Mouse (Mus musculus) thymus, postnatal 4 days (tissue): ENCODE measurements around the gene Col26a1.

Experiments
- DNase-seq: peaks from one replicate; pipeline ENCODE4 v3.0.0; 2021

Col26a1 gene

DNA sequence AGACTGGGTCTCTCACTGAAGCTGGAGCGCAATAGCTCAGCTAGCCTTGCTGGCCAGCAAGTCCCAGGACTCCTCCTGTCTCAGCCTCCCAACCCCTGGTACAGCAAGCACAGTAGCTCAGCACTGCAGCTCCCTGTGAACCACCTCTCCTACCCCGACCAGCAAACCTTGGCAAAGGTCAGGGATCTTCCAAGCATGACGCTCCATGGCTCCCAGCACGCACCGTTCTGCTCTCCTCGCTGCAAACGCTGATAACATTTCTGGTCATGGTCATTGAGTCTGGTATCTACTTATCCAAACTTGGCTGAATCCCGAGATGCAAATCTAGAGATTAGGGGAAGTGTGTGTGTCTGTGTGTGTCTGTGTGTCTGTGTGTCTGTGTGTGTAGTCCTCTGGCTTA is 2.9 kb downstream of the Col26a1 start:
- no peak for DNase-seq

DNA sequence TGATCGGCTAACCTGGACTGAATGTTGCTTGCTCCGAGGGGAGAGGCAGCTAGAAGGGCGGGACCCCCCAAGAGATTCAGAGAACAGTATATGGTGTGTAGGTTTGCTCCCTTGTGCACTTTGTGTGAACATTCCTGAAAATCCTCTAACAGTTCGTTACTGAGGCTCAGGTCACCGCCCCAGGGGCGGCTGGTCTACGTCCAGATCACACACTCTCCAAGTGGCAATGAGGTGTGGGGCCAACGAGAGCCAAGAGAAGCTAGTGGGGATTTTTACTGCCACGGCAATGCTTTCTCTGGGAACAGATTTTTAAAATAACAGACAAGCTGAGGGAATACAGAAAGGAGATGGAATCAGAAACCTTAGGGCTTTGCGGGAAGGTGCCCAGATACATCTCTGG is 8.7 kb downstream of the Col26a1 start:
- DNase-seq, result no peak

DNA sequence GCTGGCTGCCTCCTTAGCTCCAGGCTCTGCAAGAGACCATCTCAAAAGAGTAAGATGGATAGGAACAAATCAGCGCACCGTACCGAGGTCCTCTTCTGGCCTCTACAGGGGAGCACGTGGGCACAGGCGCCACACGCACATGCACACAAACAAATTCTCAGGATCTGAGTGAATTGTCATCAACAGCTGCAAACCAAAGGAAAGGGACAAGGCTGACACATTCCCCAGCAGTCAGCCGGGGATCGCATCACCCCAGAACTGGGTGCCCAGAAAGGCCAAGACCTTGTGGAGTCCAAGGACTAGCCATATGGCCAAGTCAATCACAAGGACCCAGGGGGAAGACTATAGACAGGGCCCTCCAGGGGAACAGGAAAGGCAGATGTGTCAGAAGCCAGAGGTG is 10.6 kb downstream of the Col26a1 start:
- no peak for DNase-seq

DNA sequence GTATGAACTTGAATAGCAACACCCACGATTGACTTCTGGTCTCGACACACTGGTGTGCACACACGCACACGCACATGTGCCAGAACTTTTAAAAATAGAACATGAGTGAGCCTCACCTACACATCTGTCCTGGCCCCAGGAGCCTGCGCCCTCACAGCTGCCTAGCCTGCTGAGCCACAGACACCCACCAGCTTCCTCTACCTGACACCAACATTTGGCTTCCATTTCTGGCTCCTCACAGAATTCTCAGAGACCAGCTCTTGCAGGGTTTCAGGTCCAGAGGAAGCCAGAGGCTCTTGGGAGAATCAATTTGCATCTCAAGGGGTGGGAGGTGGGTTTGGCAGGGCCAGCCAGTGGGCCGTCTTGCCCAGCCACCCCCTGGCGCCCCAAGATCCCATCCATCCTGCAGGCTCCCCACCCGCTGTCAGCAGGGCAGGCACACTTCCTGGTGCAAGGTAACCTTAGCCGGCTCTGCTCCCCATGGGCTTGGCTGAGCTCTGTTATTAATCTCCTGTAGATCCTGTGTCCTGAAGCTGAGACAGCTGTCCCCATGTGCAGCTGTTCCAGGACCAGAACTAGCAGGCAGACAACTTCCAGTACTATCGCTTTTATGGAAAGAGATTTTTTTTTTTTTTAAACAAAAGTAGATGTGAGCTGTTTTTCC is 13.4 kb downstream of the Col26a1 start:
- DNase-seq, result peak; percentile 66

DNA sequence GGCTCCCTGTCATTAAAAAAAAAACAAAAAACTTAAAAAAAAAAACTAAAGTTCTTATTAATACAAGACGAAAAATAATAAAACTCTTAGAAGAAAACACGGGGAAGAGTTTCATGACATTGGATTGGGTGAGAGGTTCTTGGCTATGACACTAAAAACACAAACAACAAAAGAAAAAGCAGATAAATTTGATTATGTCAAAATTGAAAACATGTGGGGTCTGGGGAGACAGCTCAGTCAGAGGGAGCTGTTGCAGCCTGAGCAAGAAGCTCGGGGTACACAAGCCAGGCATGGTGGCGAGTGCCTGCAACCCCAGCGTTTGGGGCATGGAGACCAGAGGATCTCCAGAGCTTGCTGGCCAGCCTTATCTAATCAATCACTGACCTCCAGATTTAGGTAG is 15.3 kb downstream of the Col26a1 start:
- DNase-seq, result no peak

DNA sequence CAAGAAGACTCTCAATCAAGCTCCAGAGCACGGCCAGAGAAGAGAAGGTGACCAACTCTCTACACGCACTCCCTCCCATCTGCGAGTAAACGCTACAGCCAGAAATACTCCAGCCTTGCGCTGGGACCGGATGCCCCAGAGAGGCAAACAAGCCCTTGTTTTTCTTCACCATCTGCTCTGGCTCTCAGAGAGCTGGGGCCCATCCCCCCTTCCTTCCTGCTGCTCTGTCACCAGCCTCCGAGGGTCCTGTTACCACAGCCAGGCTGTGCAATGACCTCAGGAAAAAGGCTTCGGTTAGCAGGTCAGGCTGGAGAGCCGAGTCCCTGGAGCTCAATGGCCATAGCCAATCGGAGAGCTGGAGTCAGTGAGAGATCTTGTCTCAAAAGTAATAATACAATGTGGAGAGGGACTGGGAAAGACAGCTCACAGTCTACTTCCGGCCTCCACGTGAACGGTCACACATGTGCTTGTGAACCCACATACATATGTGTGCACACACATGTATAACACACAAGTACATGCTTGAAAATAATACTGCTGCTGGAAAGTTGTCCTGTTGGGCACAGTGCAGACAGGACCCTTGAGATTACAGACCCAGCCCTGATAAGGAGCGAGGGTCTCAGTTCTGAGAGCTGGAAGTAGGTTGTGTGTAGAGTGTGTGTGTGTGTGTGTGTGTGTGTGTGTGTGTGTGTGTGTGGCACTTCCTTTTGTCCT is 18.9 kb downstream of the Col26a1 start:
- peak; percentile 92 for DNase-seq

DNA sequence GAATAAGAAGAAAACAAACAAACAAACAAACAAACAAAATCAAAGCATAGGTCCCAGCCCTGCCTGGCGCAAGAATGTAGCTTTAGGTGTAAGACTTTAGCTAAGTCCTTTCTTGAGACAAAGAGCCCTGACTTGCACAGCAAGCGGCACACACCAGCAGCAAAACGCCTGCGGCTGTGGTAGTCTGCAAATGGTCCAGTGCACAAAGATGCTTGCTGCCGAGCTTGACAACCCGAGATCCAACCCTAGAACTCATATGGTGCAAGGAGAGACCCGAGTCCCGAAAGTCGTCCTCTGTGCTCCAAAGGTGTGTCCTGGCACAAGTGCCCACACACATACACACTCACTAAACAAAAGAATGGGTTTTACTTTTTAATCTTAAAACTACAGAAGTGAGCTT is 19.7 kb downstream of the Col26a1 start:
- DNase-seq, result peak; percentile 40

DNA sequence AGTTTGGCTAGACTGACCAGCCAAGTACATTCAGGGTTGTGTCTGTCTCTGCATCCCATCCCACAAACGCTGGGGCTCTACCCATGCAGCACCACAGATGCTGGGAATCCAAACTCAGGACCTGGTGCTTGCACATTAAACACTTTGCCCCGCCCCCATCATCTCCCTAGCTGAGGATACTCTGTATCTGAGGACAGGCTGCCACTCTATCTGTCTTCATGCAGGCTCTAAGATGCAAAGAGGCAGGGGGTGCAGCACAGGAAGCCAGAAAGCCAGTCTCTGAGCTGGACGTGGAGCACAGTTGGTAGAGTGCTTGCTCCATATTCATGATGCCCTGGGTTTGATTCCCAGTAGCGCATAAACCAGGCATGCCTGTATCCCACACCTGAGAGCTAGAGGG is 20.2 kb downstream of the Col26a1 start:
- DNase-seq, result peak; percentile 65

DNA sequence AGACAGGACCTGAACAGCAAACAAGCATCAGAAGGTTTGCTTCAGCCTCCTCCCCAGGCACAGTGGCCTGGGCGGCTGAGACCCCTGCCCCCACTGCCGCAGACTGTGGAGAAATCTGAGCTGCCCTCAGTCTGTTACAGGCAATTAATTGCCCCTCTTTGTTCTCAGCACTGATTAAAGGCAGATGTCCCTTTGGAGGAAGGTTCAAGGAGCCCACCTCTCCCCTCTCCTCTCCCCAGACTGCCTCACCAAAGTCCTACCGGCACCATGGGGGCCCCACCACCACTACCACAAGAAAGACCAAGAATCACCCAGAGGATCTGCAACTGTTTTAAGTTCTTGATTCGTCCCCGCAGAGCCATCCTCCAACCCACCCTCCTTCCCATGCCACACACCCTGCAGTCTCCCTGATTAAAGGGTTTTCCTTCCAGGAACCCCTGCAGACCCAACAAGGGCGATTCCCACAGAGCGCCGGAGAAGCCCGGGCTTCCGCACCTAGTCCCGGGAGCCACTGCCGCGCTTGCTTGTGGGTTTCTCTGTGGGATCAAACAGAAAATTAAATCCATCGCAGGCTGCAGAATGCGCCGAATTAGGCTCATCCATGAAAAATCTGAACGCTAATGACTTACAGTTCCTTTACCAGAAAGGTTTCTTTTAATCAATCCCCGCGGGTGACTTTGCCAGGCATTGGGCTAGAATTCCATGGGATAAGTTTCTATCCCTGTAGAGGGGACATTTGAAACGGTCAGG is 21.6 kb downstream of the Col26a1 start:
- DNase-seq, result no peak

DNA sequence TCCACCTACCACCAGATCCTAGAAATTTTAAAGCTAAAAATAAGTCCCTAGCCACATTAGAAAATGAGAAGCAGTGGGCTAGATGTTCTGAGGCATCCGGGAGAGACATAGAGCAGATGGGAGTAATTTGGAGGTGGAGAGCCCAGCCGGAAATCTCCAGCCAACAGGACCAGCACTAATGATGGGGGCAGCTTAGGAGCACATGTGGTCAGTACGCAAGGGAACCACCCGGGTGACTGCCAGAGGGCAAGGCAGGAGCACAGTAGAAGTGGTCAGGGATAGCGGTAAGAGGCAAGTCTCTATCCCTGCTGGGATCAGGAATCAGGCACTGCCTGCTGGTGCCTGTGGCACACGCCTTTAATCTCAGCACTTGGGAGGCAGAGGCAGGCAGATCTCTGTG is 32.3 kb downstream of the Col26a1 start:
- DNase-seq, result no peak

DNA sequence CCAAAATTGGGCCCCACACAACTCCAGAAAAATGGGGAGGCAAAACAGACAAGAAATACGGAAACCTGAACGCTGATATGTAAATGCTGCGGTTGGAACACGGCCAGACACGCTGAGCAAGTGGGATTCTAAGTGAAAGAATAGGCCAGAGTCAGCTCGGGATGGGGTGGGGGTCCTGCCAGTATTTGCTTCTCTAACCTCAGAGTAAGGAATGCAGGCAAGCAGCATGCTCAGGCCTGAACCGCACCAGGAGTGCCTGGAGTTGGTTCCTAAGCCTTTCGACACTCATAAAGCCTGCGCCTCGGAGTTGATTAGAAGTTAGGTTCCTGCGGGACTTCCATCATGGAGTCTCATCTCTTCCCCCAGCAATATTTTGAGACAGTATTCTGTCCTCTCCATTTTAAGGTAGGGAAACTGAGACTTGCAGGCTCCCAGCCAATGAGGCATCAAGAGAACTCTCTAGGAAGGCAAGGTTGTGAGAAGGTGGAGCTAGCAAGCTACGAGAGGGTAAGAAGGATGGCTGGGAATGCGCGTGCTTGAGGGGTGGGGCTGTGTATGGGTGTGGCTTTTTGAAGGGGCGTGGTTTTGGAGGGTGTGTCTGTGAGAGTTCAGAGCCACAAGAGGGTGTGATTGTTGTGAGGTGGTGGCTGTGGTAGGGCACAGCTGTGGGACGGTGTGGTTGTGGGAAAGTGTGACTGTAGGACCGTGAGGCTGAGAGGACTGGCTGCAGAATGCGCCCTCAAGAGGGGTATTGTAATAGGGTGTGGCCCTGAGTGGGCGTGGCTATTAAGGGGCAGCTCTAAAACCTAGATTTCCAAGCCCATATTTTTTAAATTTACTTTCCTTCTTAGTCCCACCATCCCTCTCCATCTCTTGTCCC is 36.4 kb downstream of the Col26a1 start:
- DNase-seq, result no peak

DNA sequence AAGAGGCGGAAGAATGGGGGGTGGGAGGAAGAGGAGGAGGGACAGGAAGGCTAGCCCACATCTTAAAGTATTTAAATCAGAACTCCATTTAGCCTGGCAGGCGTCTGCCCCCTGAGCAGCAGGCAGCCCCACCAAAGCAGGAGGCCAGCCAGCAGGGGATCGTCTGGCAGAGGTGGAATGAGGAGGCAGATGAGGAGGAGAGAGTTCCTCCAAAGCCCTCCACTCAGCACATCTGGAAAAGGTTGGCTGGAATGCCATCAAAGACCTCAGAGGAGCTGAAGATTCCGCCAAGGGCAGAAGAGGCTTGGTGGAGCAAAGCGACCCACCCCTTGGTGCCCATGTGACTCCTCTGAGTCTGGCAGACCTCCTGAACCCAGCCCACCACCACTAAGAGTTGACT is 39.1 kb downstream of the Col26a1 start:
- no peak for DNase-seq

DNA sequence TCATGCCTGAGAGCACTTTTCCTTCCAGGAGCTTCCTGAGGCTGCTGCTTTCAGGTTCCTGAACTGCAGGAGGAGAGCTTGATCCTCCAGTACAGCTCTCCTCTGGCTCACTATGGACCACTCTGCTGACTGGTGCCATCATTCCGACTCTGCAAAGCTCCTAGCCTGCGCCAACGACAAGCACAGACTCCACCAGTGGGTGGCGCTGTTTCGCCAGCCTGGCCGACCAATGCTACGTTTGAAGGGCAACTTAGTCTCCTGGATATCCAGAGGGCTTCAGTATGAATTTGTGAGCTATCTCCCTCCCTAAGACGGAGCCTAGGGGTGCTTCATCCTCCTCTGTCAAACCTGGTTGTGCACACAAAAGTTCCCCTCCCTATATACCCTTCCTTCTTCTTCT is 43.0 kb downstream of the Col26a1 start:
- peak; percentile 92 for DNase-seq

DNA sequence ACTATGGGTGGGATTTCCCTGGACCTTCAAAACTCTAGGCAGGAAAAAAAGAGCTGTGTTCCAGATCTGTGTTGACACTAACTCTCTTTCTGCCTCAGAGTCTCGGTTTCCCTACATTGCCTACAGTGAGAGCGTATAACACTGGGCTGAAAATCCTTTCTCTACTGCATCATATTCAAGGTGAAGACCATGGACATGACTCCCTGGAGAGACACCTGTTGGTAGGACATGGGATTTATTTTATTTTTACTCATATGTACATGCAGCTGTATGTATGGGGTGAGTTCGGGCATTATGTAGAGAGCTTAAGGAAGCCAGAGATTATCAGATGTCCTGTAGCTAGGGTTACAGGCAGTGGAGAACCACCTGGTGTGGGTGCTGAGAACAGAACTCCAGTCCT is 50.0 kb downstream of the Col26a1 start:
- DNase-seq, result no peak

DNA sequence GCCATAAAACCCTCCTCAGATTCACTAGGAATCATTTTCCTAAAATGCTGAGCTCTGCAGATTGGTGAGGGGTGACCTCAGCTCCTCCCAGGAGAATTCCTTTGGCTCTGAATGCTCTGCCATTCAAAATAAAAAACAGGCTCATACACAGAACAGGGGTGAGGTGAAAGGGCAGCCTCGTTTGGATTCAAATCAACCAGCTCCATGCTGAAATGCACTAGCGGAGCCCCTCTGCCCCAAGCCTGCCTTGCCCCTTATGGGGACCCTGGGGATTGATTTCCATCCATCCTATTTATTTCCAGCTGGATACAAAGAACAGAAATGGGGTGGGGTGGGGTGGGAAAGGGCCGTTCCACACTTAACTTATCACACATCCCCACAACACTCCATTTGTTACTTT is 52.9 kb downstream of the Col26a1 start:
- no peak for DNase-seq

DNA sequence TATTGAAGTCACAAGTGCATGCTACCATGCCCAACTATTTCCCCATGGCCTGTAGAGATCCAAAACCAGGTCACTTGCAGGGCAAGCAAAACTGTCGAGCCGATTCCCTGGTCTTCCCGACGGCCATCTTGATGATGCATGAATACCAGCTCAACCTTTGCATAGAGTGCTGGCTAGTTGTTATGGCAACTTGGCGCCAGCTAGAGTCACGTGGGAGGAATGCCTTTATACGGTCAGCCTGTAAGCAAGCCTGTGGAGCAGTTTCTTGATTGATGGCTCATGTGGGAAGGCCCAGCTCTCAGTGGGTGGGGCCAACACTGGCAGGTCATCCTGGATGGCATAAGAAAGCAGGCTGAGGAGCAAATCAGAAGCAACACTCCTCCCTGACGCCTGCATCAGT is 61.0 kb downstream of the Col26a1 start:
- no peak for DNase-seq

DNA sequence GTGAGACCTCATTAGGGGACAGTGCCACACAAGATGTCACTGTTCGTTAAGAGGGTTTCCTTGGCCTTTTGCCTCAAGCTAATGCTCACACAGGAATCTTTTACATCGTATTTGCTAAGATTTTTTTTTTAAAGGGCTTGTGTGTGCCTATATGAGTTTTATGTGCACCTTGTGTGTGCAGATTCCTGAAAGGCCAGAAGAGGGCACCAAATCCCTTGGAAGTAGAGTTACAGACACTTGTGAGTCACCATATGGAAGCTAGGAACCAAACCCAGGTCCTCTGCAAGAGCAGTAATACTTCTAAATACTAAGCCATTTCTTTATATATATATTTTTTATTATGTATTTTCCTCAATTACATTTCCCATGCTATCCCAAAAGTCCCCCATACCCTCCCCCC is 62.1 kb downstream of the Col26a1 start:
- no peak for DNase-seq

DNA sequence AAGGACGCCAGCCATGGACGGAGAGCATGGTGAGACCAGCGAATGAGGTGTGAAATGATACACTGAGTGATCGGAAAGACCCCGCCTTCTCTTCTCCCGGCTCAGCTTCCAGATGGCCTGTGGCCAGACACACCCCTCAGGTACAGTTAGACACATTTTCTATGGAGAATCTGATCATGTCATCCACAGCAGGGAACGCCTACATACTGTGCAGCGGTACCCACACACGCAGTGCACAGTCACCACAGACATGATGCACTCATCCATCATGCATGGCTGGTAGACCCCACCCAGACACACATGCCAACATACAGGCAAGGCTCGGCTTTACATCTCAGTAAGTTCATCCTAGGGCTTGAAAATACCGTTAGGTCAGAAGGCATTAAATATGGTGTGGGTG is 63.3 kb downstream of the Col26a1 start:
- no peak for DNase-seq

DNA sequence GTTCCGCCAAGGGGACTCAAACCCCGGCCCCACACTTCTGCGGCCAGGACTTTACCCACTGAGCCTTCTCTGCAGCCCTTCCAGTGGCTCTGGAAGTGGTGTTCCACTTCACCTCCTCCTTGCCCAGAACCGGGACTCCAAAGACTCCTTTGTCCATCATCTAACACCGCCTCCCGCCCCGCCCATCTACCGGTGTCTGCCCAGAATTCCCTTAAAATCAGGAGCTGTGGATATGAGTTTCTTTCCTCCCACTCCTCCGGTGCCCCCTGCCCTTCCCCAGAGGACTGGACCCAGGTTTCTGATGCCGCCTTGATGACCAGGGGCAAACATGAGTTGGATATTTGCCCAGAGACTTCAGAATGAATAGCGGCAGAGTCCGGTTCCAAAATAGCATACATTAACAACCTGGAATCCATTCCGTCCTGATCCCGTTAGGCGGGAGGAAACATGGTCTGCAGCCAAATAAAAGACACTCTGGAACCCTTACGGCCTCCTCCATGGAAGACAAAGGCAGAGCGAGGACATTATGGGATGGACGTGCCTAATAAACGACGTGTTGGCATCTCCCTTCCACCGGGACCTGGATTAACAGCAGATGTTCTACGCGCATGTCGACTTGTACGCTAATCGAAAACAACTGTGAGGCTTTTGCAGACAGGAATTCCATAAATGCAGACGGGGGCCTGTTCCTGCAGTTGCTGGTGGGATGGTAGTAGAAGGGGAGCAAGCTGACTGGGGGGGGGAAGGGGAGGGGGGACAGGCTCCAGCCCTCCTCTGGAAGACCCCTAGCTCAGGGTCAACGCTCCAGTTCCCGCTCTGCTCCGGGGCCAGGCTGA is 72.3 kb downstream of the Col26a1 start:
- no peak for DNase-seq

DNA sequence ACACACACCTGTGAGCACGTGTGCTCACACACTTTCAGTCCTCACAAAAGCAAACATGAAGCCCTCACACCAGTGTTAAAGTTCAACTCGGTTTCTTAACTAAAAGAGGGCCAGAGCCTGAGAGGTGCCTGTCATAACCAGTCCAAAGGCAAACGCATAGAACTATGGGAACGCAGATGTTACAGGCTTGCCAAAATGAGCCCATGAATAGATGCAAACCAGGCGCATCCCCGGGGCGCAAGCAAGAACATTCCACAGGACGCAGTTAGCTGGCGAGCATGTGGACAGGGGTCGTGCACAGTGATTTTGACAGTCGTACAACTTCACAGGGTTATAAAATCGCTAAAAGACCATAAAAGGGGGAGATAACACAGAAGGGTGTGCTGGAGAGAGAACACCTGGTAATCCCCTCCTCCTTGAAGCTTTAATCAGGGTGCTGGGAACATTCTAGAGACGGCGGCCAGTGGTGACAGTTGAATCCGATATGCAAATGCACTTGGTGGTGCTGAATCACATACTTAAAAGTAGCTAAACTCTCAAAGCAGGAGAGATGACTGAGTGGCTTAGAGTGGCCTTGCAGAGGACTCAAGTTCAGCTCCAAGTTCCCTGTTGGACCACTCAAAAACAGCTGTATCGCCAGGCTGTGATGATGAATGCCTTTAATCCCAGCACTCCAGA is 76.5 kb downstream of the Col26a1 start:
- no peak for DNase-seq

DNA sequence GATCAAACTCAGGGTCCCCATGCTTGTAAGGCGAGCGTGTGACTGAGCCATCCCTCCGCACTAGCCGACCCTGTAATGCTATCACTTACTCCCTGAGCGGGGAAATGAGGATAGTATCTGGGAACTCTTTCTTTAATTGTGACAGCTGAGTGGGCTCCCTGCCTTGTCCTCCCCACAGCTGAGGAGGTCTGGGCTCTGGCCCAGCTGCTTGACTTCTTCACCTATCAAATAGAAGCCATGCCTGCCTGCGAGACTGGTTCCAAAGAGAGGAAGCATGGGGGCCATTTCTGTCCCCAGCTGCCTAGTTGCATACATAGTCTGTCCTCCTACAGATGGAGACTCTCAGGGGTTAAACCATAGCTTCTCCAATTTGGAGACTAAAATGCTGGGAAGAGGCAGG is 78.0 kb downstream of the Col26a1 start:
- no peak for DNase-seq

DNA sequence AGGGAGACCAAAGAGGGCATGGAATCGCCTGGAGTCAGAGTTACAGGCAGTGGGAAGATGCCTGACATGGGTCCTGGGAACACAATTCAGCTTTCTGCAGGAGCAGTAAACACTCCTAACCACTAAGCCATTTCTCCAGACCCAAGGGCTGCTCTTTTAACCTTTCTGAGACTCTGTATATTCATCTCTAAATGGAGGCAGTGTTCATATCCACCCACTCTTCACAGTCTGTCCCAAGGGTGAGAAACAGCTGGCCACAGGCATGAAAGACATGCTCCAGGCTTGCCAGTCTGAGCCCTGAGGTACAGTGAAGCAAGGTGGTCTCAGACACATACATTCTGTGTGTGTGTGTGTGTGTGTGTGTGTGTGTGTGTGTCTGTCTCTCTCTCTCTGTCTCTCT is 78.8 kb downstream of the Col26a1 start:
- DNase-seq, result no peak
